In genomic region chr17:53573019-53573556, GRCm38 (mm10) we compare ENCODE assay signal across 15 mouse cellular contexts. TPM values are rescaled to one million over a fixed set of nuclear protein-coding genes. Genes with fewer than 3 reads are reported as not detected.
DNase-seq lines count a peak whose midpoint lies in the region; ATAC-seq and TF ChIP-seq lines count a peak whose summit lies in the region.
"Had no signal": no experiment of that assay in that cellular context is flagged by ENCODE, and none has a peak within 500 bp of the region (broad histone marks: within the 10 kb centered on the region; RNA-seq: fewer than 3 reads in every experiment).

No protein-coding gene starts in this region.

- no peak for TF ChIP-seq POLR2A in small intestine, adult 2 months (IDR thresholded peaks at IDR 0.05; ENCODE audit: low read depth, low read length)

- H3K9me3 ChIP-seq in heart, embryonic 13.5 days, result no peaks in the 10 kb centered on the region
- no peaks in the 10 kb centered on the region for H3K9me3 ChIP-seq in kidney, embryonic 16.5 days (ENCODE audit: low read length)
- H3K9me3 ChIP-seq: hindbrain, embryonic 15.5 days had no signal

- intact Hi-C loops in heart, postnatal 14 days (cut with DNase I), result no loop called here

- H3K27ac ChIP-seq in heart, embryonic 13.5 days (replicated peaks), result peak overlapping the region; percentile 43; the same call in 1 of the 2 replicates
- no peak overlapping the region for H3K27ac ChIP-seq in kidney, embryonic 16.5 days (ENCODE audit: low read length)
- H3K27ac ChIP-seq in brown adipose tissue, adult 24 weeks (replicated peaks; ENCODE audit: low read depth, low read length), result peak overlapping the region; percentile 73
- H3K27ac ChIP-seq in small intestine, adult 2 months (ENCODE audit: insufficient read depth, low read depth, low read length), result peak overlapping the region; percentile 32
- H3K27ac ChIP-seq: hindbrain, embryonic 15.5 days had no signal

- H3K4me3 ChIP-seq in heart, embryonic 13.5 days, result no peak overlapping the region
- no peak overlapping the region for H3K4me3 ChIP-seq in kidney, embryonic 16.5 days (ENCODE audit: low read length)
- H3K4me3 ChIP-seq in brown adipose tissue, adult 24 weeks (ENCODE audit: insufficient read depth, low read depth, low read length), result no peak overlapping the region
- H3K4me3 ChIP-seq in small intestine, adult 2 months (ENCODE audit: low read depth, low read length), result no peak overlapping the region
- H3K4me3 ChIP-seq: hindbrain, embryonic 15.5 days had no signal

- TF ChIP-seq CTCF in small intestine, adult 2 months (IDR thresholded peaks at IDR 0.05; ENCODE audit: extremely low read depth, insufficient read length, insufficient replicate concordance, low read depth, low read length), result no peak

- no peak overlapping the region for H3K9ac ChIP-seq in heart, embryonic 13.5 days
- H3K9ac ChIP-seq in kidney, embryonic 16.5 days (replicated peaks; ENCODE audit: low read length), result no peak overlapping the region
- H3K9ac ChIP-seq: hindbrain, embryonic 15.5 days had no signal

- ATAC-seq in heart, embryonic 13.5 days (ENCODE audit: extremely low read depth, insufficient number of reproducible peaks, low FRiP score, low TSS enrichment), result no peak
- no peak for ATAC-seq in kidney, embryonic 16.5 days (ENCODE audit: low FRiP score, low TSS enrichment)
- ATAC-seq: forebrain, embryonic 16.5 days had no signal

- peaks cover 56% of the 10 kb centered on the region for H3K4me1 ChIP-seq in heart, embryonic 13.5 days
- peaks cover 20% of the 10 kb centered on the region for H3K4me1 ChIP-seq in kidney, embryonic 16.5 days (ENCODE audit: insufficient read depth, low read length)
- H3K4me1 ChIP-seq in brown adipose tissue, adult 24 weeks (ENCODE audit: control insufficient read depth, insufficient read depth, insufficient read length, low read length), result peaks cover 39% of the 10 kb centered on the region
- peaks cover 16% of the 10 kb centered on the region for H3K4me1 ChIP-seq in small intestine, adult 2 months (ENCODE audit: control insufficient read depth, insufficient read depth, insufficient read length, low read length)

- no peak overlapping the region for H3K4me2 ChIP-seq in heart, embryonic 13.5 days
- no peak overlapping the region for H3K4me2 ChIP-seq in kidney, embryonic 16.5 days (replicated peaks; ENCODE audit: low read depth, low read length)
- H3K4me2 ChIP-seq: hindbrain, embryonic 15.5 days had no signal

- DNase-seq in heart, postnatal 14 days, result no peak
- DNase-seq in kidney, postnatal 14 days, result peak; percentile 38
- DNase-seq in layer of hippocampus, adult 18-20 months (ENCODE audit: low spot score in 2 of 2), result no peak
- DNase-seq: adrenal gland, postnatal 10 days; gastrocnemius, postnatal 36 days; lung, adult 18-20 months; right cerebral cortex, postnatal 14 days; thymus, postnatal 36 days had no signal

- H3K27me3 ChIP-seq in heart, embryonic 13.5 days (replicated peaks), result no peaks in the 10 kb centered on the region
- no peaks in the 10 kb centered on the region for H3K27me3 ChIP-seq in kidney, embryonic 16.5 days (ENCODE audit: insufficient read depth, low read length)
- no peaks in the 10 kb centered on the region for H3K27me3 ChIP-seq in small intestine, adult 2 months (ENCODE audit: control insufficient read depth, insufficient read depth, low read length)
- H3K27me3 ChIP-seq: hindbrain, embryonic 15.5 days had no signal

- H3K36me3 ChIP-seq in heart, embryonic 13.5 days, result no peaks in the 10 kb centered on the region
- H3K36me3 ChIP-seq in kidney, embryonic 16.5 days (ENCODE audit: insufficient read depth, low read length), result no peaks in the 10 kb centered on the region
- no peaks in the 10 kb centered on the region for H3K36me3 ChIP-seq in small intestine, adult 2 months (ENCODE audit: control insufficient read depth, insufficient read depth, low read length)
- H3K36me3 ChIP-seq: hindbrain, embryonic 15.5 days had no signal

- WGBS in heart, embryonic 13.5 days, result 39% methylated on average over 4 of the region's 4 CpGs
- WGBS in kidney, embryonic 16.5 days, result 55% methylated on average over 4 of the region's 4 CpGs
- WGBS in small intestine, adult 2 months, result 45% methylated on average over 4 of the region's 4 CpGs

RNA-seq across cellular contexts. Expression of gene Kat2b, which starts 6.4 kb away (rescaled TPM):
- 7.4 and 8.1 TPM in 2 replicates for polyA plus RNA-seq in heart, embryonic 13.5 days (2015; fragmentation: Nextera tagmentation; extraction: Ambion mirVana)
- 10 to 100 TPM; 73.5 to 91.5 TPM for total RNA-seq in heart, postnatal 14 days (2021)
- polyA plus RNA-seq in kidney, embryonic 16.5 days (2015; fragmentation: Nextera tagmentation; extraction: Ambion mirVana), result 3.8 and 3.9 TPM in 2 replicates
- polyA plus RNA-seq in brown adipose tissue, adult 24 weeks (2012; ENCODE audit: insufficient read depth, insufficient read length, missing spikeins), result 33.2 and 52.3 TPM in 2 replicates
- 4.4 and 8.5 TPM in 2 replicates for polyA plus RNA-seq in small intestine, adult 2 months (2012; rRNA removed)
- 10 to 100 TPM; 16.9 to 18.4 TPM for total RNA-seq in layer of hippocampus, adult 18-20 months (2021)

RNA-seq across cellular contexts. Expression of gene Pp2d1, which starts 33.8 kb away (rescaled TPM):
- polyA plus RNA-seq in heart, embryonic 13.5 days (2015; fragmentation: Nextera tagmentation; extraction: Ambion mirVana), result 0.13 and 0.25 TPM in 2 replicates
- total RNA-seq in heart, postnatal 14 days (2021), result not detected
- 0.30 and 0.37 TPM in 2 replicates for polyA plus RNA-seq in kidney, embryonic 16.5 days (2015; fragmentation: Nextera tagmentation; extraction: Ambion mirVana)
- 0.46 TPM in 1 of 2 replicates, not detected in the other for polyA plus RNA-seq in brown adipose tissue, adult 24 weeks (2012; ENCODE audit: insufficient read depth, insufficient read length, missing spikeins)
- not detected in 2 replicates for polyA plus RNA-seq in small intestine, adult 2 months (2012; rRNA removed)
- total RNA-seq in layer of hippocampus, adult 18-20 months (2021), result not detected
- total RNA-seq: adrenal gland, postnatal 10 days; gastrocnemius, postnatal 36 days; left cerebral cortex, postnatal 10 days had no signal
